Mouse (Mus musculus) liver, postnatal 0 days (tissue): ENCODE data around the gene Nfkbie. TPM values are rescaled to one million over a fixed set of nuclear protein-coding genes. Genes with fewer than 3 reads are reported as not detected.
A peak's percentile ranks its signal among the peaks of the same experiment; 100 is the strongest.

Experiments
- ATAC-seq: fragments of 200-750 bp; cut with Nextera tagmentation; 2 replicates; pipeline ENCODE4 v1.8.0; 2017; ENCODE audit warnings: mild to moderate bottlenecking, moderate library complexity
- DNase-seq: peaks from one replicate; pipeline ENCODE4 v3.0.0-alpha.2; 2016
- H3K27ac ChIP-seq: fragments of 300-500 bp; sonication (generic); 2 replicates; pipeline ENCODE4 v1.5.1; 2014; ENCODE audit warnings: antibody characterized with exemption, moderate library complexity, mild to moderate bottlenecking, low read depth
- H3K27me3 ChIP-seq: fragments of 300-500 bp; sonication (generic); 2 replicates; pipeline ENCODE4 v1.6.1; 2014; ENCODE audit warnings: low read length, control low read depth, mixed read lengths; ENCODE audit not compliant: insufficient read depth
- H3K36me3 ChIP-seq: fragments of 300-500 bp; sonication (generic); replicated peaks from 2 replicates; pipeline ENCODE4 v1.6.1; 2014; ENCODE audit warnings: mild to moderate bottlenecking, control low read depth, low read length, moderate library complexity, mixed read lengths; ENCODE audit not compliant: insufficient read depth
- H3K4me1 ChIP-seq: fragments of 300-500 bp; sonication (generic); 2 replicates; pipeline ENCODE4 v1.6.1; 2014; ENCODE audit warnings: antibody characterized with exemption, mild to moderate bottlenecking, control low read depth; ENCODE audit not compliant: insufficient read depth
- H3K4me2 ChIP-seq: fragments of 300-500 bp; sonication (generic); 2 replicates; pipeline ENCODE4 v1.6.1; 2014; ENCODE audit warnings: low read depth, mild to moderate bottlenecking, low read length, moderate library complexity, mixed read lengths
- H3K4me3 ChIP-seq: fragments of 300-500 bp; sonication (generic); 2 replicates; pipeline ENCODE4 v1.5.1; 2014; ENCODE audit warnings: low read depth, low read length
- H3K9ac ChIP-seq: fragments of 300-500 bp; sonication (generic); replicated peaks from 2 replicates; pipeline ENCODE4 v1.6.1; 2014; ENCODE audit warnings: mild to moderate bottlenecking, moderate library complexity
- H3K9me3 ChIP-seq: fragments of 300-500 bp; sonication (generic); 2 replicates; pipeline ENCODE4 v1.6.1; 2016; ENCODE audit warnings: mild to moderate bottlenecking, control low read depth, low read length, mixed read lengths
- CTCF ChIP-seq: sonication (generic); IDR thresholded peaks from 2 replicates; pipeline ENCODE4 v1.5.1; 2016; ENCODE audit warnings: antibody characterized with exemption, low read depth
- EP300 ChIP-seq: IDR thresholded peaks from 2 replicates; pipeline ENCODE4 v1.6.1; 2016; ENCODE audit warnings: antibody characterized with exemption, low read depth, mild to moderate bottlenecking
- WGBS: fragments of 180-500 bp; shearing (Covaris S2); extraction: QIAGEN DNeasy Blood & Tissue Kit; methylation state at CpG from one replicate; pipeline ENCODE4 v1.1.7; 2014; ENCODE audit not compliant: insufficient replicate concordance; 5-methylcytosine and 5-hydroxymethylcytosine counted together
- polyA plus RNA-seq: library from polyadenylated mRNA; unstranded; fragments of >200 nt; fragmentation: Nextera tagmentation; extraction: Ambion mirVana; gene quantifications from 2 replicates; pipeline ENCODE4 v1.2.1, GENCODE M21; 2015

Gene Nfkbie
- polyA plus RNA-seq, 1 experiment from 2014 or later, result 2.8 TPM

DNA sequence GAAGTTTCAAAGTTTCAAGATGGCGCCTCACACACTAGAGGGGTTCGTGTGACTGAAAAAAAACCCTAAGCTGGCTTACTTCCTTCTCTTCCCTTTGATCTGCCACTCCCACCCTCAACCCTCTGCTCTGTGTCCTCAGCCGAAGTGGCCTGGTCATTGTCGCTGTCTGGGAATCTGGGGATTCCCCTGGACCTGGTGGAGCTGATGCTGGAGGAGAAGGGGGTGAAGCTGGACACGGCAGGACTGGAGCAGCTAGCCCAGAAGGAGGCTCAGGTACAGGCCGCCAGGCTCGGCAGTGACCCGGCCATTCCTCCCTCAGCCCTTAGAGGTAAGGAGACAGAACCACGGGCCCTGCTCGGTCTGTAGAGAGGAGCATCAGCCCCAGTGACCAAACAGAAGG lies 39.7 kb upstream of the Nfkbie start:
- 77% methylated on average over 10 of the region's 10 CpGs for WGBS
- H3K27ac ChIP-seq, result no peak overlapping the region
- H3K36me3 ChIP-seq, result no peaks in the 10 kb centered on the region; the same call in 1 of the 2 replicates
- no peak overlapping the region for H3K9ac ChIP-seq
- H3K27me3 ChIP-seq, result no peaks in the 10 kb centered on the region
- no peak overlapping the region for H3K4me2 ChIP-seq
- no peak overlapping the region for H3K4me3 ChIP-seq
- ATAC-seq (no peak), DNase-seq (no peak)
- TF ChIP-seq CTCF (no peak), EP300 (no peak)
- no peaks in the 10 kb centered on the region for H3K9me3 ChIP-seq
- H3K4me1 ChIP-seq, result no peaks in the 10 kb centered on the region

DNA sequence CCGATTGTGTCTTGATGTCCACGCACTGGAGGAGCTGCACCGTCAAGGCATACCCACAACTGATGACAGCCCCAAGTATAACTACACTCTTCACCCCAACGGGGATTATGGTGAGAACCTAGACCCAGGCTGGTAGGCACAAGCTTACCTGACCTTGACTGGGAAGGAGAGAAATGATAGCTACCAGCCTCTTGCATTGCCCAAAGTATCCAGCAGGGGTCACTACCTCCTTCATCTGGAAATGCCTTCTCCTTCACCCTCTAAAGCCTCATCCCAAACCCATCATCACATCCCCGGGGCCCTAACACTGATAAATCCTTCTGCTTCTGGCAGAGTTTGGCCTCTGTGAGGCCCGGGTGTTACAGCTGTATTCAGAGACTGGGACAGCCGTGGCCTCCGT lies 39.0 kb upstream of the Nfkbie start:
- DNase-seq (peak; percentile 83), ATAC-seq (no peak)
- H3K27me3 ChIP-seq, result no peaks in the 10 kb centered on the region
- WGBS, result 49% methylated on average over 8 of the region's 8 CpGs
- H3K27ac ChIP-seq, result no peak overlapping the region
- H3K36me3 ChIP-seq, result no peaks in the 10 kb centered on the region; the same call in 1 of the 2 replicates
- no peaks in the 10 kb centered on the region for H3K4me1 ChIP-seq
- no peaks in the 10 kb centered on the region for H3K9me3 ChIP-seq
- H3K4me3 ChIP-seq, result no peak overlapping the region
- no peak overlapping the region for H3K9ac ChIP-seq
- TF ChIP-seq EP300 (no peak), CTCF (peak; percentile 88)
- H3K4me2 ChIP-seq, result no peak overlapping the region

DNA sequence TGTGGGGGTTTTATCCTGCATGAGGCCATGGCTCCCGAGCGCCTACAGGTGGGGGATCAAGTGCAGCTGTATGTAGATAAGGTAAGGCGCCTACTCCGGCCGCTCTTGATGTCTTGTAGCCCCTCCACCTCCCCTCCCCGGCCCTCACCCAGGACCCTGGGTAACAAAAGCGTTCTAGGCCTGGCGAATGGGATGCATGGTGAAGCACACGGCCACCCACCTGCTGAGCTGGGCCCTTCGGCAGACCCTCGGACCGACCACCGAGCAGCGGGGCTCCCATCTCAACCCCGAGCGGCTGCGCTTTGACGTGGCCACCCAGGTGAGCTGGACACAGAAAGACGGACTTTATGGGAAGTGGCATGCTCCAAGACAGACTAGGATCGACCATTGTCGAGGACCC lies 38.4 kb upstream of the Nfkbie start:
- 80% methylated on average over 21 of the region's 21 CpGs for WGBS
- ATAC-seq (no peak), DNase-seq (no peak)
- no peaks in the 10 kb centered on the region; the same call in 1 of the 2 replicates for H3K36me3 ChIP-seq
- no peaks in the 10 kb centered on the region for H3K9me3 ChIP-seq
- no peak overlapping the region for H3K4me3 ChIP-seq
- H3K9ac ChIP-seq, result no peak overlapping the region
- H3K27me3 ChIP-seq, result no peaks in the 10 kb centered on the region
- TF ChIP-seq EP300 (no peak), CTCF (no peak)
- no peaks in the 10 kb centered on the region for H3K4me1 ChIP-seq
- no peak overlapping the region for H3K27ac ChIP-seq
- no peak overlapping the region for H3K4me2 ChIP-seq

DNA sequence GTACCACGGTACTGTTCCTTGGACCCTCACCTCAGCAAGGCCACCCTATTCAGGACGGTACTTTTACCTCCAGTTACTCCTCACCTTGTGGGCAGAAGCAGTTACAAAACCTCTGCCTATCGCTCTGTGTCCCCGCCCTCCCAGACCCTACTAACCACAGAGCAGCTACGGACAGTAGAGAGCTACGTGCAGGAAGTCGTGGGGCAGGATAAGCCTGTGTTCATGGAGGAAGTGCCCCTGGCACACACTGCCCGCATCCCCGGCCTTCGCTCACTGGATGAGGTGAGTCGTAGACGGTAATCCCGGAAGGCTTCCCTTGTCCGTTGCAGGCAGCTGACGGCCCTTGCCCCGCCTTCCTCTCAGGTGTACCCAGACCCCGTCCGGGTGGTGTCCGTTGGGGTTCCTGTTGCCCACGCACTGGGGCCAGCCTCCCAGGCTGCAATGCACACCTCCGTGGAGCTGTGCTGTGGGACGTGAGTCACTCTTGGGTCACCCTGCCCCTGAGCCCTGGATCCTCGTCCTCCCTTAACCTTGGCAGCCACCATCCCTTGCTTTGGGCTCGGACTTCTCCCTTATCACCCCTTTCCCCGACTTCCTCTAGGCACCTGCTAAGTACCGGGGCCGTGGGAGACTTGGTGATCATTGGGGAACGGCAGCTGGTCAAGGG lies 37.8 kb upstream of the Nfkbie start:
- DNase-seq (no peak), ATAC-seq (no peak)
- no peak overlapping the region for H3K27ac ChIP-seq
- TF ChIP-seq EP300 (no peak), CTCF (no peak)
- H3K4me1 ChIP-seq, result no peaks in the 10 kb centered on the region
- WGBS, result 56% methylated on average over 28 of the region's 28 CpGs
- no peaks in the 10 kb centered on the region for H3K27me3 ChIP-seq
- H3K9ac ChIP-seq, result no peak overlapping the region
- no peaks in the 10 kb centered on the region for H3K9me3 ChIP-seq
- no peaks in the 10 kb centered on the region; the same call in 1 of the 2 replicates for H3K36me3 ChIP-seq
- no peak overlapping the region for H3K4me3 ChIP-seq
- H3K4me2 ChIP-seq, result no peak overlapping the region

DNA sequence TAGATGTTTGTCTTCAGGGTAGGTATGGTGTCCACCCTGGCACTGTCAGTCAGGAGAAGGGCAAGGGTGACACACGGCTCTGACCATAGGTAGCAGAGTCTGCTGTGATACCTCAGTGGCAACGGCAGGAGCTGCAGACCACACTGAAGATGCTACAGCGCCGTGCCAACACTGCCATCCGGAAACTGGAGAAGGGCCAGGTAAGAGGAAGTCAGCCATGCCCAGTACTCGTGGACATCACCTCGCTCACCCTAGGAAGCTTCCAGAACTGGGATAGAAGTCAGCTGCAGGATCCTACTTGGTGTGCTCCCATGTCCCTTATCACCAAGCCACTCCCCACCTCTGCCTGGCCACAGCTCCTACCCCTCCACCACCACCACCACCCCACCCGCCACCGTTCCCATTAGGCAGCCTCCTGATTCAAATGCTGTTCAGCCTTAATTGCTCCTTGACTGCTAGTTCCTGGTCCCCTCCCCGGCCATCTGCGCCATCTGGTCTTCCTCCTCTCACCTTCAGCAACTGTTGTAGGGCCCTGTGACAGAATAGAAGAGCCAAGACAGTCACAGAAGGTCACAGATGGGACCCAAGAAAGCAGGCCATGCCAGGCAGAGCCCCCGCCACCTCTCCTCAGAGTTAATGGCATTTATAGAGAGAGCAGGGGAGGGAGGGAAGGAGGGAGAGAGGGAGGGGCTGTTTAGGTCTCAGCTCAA lies 36.6 kb upstream of the Nfkbie start:
- Histone ChIP-seq H3K4me2 (no peak overlapping the region), H3K27ac (no peak overlapping the region), H3K9ac (no peak overlapping the region), H3K4me3 (no peak overlapping the region), H3K9me3 (no peaks in the 10 kb centered on the region), H3K4me1 (no peaks in the 10 kb centered on the region), H3K27me3 (peaks cover 11% of the 10 kb centered on the region), H3K36me3 (no peaks in the 10 kb centered on the region; the same call in 1 of the 2 replicates)
- no peak for TF ChIP-seq EP300
- WGBS, result 85% methylated on average over 12 of the region's 12 CpGs
- ATAC-seq, result no peak
- DNase-seq, result no peak

DNA sequence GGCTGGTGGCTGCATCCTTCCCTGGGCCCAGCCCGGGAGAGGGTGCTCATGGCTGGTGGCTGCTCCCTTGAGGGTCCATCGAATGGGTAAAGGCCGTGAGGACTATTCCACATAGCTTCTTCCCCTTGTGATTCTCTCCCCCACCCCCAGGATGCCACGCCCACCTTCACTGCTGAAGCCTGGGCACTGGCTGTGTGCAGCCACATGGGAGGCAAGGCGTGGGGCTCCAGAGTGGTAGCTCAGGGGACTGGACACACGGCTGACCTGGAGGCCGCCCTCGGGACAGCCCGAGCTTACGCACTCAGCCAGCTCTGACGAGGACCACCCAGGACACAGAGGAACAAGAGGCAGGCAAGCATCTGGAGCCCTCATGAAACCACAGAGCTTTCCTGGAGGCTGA lies 35.4 kb upstream of the Nfkbie start:
- no peak for TF ChIP-seq CTCF
- no peak for TF ChIP-seq EP300
- H3K36me3 ChIP-seq, result no peaks in the 10 kb centered on the region; the same call in 1 of the 2 replicates
- ATAC-seq (no peak), DNase-seq (no peak)
- H3K9me3 ChIP-seq, result no peaks in the 10 kb centered on the region
- no peak overlapping the region for H3K4me2 ChIP-seq
- H3K4me3 ChIP-seq, result no peak overlapping the region
- 76% methylated on average over 11 of the region's 11 CpGs for WGBS
- peaks cover 14% of the 10 kb centered on the region for H3K27me3 ChIP-seq
- H3K27ac ChIP-seq, result no peak overlapping the region
- no peak overlapping the region for H3K9ac ChIP-seq
- H3K4me1 ChIP-seq, result no peaks in the 10 kb centered on the region
